Mouse (Mus musculus) large intestine, adult 2 months (tissue): ENCODE results near the gene Nol3. TPM values are rescaled to one million over a fixed set of nuclear protein-coding genes. Genes with fewer than 3 reads are reported as not detected.

Experiments
- DNase-seq: peaks from one replicate; pipeline ENCODE4 v3.0.0-alpha.2; 2012; ENCODE audit warnings: low read depth, low spot score
- WGBS: fragments of 180-500 bp; shearing (Covaris S2); methylation state at CpG from one replicate; pipeline ENCODE4 v1.1.7; 2018; 5-methylcytosine and 5-hydroxymethylcytosine counted together
- polyA plus RNA-seq: library from polyadenylated mRNA; depleted of rRNA; stranded (reverse); fragments of >200 nt; gene quantifications from 2 replicates; pipeline ENCODE4 v1.2.3, GENCODE M21; 2012

Gene Nol3
- polyA plus RNA-seq, 1 experiment, result 0.88 TPM

- WGBS, result 84% methylated on average over 12 of the region's 12 CpGs
Observed at GRCm38 (mm10) chr8:105261326-105261980, 14.5 kb upstream of the Nol3 start.

DNA sequence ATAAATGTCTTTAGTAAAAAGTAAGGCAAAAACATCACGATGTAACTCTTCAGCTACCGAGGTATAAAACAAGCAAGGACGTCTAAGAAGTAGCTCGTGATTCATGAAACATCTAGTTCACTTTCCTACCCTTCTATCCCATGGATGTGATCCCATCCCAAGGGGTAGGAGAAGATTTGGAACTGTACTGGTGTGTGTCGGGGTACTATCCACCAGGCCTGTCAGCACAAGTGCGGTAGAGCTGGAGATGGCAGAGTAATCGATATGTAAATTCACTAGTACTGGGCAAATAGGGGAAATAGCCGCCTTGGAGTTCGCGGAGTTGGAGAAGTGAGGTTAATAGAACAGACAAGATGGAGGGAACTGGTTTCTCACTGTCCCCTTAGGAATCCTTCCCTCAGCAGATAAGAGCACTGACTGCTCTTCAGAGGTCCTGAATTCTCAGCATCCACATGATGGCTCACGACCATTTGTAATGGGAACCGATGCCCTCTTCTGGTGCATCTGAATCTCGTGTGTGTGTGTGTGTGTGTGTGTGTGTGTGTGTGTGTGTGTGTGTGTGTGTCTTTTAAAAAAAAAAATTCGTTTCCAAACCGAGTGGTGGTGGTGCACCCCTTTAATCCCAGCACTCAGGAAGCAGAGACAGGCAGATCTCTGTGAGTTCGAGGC is 12.6 kb upstream of the Nol3 start:
- 27% methylated on average over 16 of the region's 16 CpGs for WGBS
- DNase-seq, result no peak

More at GRCm38 (mm10) chr8:105261326-105261980, 14.5 kb upstream of the Nol3 start:
- no peak for DNase-seq

DNA sequence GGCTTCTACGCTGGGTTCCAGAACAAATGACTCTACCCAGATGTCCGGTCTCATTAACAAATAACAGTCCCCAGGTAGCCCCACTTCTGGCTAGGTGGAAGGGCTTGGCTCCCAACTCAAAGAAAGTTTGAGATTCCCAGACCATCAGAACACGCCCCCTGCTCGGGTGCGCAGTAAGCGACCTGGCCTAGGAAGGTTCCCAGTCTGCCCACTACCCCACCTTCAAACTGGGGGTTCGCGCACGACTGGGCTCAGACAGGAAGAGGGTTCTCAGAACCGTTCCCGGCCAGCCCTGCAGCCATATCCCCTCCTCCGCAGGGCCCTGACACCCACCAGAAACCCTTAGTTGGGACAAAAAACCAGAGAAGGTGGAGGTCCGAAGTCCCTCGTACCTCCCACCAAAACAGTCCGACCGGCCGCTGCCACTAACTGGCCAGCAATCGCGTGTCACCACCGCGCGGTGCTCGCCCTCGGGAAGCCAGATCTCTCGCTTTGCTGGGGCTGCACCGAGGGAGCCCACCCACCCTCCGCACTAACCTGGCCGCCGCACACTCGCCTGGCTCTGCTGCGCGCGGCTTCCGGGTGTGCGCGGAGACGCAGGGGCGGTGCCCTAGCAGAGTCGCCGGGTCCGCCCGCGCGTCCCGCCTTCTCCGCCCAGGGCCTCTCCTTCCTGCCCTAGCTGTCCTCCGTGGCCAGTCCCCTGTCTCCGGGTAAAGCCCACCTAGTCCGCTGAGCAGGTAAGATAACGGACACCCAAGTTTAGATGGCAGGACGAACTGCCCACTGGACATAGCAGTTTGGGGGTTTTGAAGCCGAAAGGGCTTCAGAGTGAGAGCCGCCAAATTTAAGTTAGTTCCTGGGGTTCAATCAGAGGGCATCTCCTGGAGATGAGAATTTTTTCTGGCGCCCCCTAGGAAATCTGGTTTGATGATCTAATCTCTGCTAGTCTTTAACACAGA is 11.6 kb upstream of the Nol3 start, which contains the start of the genes Tradd and Fbxl8:
Gene Tradd, minus strand, starts transcription at position 586 of the 959 bp plus-strand sequence.
Gene Fbxl8, plus strand, starts transcription at position 625 of the 959 bp plus-strand sequence.
- WGBS, result under 1% methylated on average over 54 of the region's 54 CpGs
- no peak for DNase-seq

DNA sequence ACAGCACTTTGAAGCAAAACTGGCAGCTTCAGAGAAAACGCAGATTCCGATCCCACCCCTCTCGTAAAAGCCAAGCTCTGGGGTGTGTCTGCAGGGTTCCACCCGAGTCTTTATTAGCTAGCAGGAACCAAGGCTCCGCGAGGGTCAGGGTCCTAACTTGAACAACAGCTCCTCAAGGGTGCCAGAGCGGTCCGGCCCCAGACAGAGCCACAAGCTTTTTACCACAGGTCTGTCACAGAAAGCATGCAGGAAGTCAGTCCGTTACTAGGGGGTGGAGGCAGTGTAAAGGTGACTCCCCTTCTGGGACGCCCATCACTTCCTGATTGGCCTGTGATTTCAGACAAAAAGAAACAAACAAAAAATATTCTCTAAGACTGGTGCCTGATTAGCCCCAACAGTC is 10.8 kb upstream of the Nol3 start:
- 2% methylated on average over 10 of the region's 10 CpGs for WGBS
- DNase-seq, result no peak

DNA sequence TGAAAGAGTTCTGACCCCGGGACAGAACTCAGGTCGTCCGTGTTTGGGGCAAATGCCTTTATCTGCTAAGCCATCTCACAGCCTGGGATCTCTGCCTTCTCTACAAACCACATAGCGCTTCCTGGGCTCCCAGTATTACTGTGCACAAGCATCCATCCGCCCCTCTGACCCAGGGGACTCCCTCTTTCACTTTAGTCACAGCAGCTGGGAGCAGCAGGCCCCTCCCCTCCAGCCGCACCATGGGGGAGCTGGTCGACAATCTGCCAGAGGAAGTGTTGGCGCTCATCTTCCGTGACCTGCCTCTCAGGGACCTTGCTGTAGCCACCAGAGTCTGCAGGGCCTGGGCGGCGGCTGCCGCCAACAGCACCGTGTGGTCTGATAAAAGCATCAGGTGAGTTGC is 9.2 kb upstream of the Nol3 start:
- 81% methylated on average over 13 of the region's 13 CpGs for WGBS
- DNase-seq, result no peak

DNA sequence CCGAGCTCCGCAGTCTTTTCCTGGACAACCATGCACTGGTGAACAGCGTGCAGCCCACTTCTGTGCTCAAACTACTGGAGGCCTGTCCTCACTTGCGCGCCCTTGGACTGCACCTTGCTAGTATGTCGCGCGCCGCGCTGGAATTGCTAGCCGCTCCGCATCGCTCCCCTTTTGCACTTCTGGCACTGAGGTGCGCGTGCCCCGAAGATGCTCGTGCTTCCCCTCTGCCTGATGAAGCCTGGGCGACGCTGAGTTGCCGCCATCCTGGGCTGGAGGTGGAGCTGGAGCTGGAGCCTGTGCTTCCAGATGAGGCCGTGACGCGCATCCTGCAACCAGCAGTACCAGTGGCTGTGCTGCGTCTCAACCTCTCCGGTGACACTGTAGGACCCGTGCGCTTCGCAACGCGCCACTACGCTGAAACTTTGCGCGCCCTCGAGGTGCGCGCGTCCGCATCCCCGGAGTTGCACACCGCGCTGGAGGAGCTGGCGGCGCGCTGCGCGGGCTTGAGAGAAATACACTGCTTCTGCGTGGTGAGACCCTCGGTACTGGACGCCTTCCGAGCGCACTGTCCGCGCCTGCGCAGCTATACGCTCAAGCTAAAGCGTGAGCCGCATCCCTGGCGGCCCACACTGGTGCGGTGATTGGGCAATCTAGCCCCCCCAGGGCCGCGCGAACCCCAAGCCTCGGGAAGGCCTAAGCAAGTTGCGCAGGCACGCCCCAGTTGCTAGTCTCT is 7.4 kb upstream of the Nol3 start:
- WGBS, result 78% methylated on average over 65 of the region's 65 CpGs
- no peak for DNase-seq

GRCm38 (mm10) chr8:105269075-105269458 is 6.9 kb upstream of the Nol3 start:
- no peak for DNase-seq
- 45% methylated on average over 10 of the region's 10 CpGs for WGBS

DNA sequence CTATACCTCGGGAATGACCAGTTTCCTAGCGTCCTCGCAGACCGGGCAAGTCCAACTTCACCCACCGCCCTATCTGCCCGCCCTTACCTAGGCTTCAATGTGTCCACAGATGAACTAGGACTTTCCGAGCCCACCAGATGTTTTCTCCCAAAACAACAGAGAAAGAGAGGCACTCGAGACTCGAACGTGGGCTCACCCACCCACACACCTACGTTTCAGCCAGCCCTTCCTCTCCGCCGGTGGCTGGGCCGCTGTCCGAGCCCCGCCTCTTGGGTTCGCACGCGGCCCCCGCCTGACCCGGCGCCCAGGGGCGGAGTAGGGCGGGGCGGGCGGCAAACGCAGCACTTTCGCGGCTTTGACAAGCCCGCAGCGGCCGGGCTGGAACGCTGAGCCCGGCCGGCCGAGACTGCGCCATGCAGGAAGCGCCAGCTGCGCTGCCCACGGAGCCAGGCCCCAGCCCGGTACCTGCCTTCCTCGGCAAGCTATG is 6.4 kb upstream of the Nol3 start, which contains the start of gene Hsf4:
Gene Hsf4, plus strand, starts transcription at position 341 of the 487 bp plus-strand sequence.
- 4% methylated on average over 42 of the region's 42 CpGs for WGBS
- no peak for DNase-seq

GRCm38 (mm10) chr8:105270101-105270915 is 5.6 kb upstream of the Nol3 start:
- 26% methylated on average over 39 of the region's 39 CpGs for WGBS
- no peak for DNase-seq

GRCm38 (mm10) chr8:105270916-105271186 is 5.1 kb upstream of the Nol3 start:
- 34% methylated on average over 11 of the region's 11 CpGs for WGBS
- DNase-seq, result no peak

GRCm38 (mm10) chr8:105275387-105275786 is 553 bp upstream of the Nol3 start:
- WGBS, result 14% methylated on average over 11 of the region's 11 CpGs
- DNase-seq, result no peak

DNA sequence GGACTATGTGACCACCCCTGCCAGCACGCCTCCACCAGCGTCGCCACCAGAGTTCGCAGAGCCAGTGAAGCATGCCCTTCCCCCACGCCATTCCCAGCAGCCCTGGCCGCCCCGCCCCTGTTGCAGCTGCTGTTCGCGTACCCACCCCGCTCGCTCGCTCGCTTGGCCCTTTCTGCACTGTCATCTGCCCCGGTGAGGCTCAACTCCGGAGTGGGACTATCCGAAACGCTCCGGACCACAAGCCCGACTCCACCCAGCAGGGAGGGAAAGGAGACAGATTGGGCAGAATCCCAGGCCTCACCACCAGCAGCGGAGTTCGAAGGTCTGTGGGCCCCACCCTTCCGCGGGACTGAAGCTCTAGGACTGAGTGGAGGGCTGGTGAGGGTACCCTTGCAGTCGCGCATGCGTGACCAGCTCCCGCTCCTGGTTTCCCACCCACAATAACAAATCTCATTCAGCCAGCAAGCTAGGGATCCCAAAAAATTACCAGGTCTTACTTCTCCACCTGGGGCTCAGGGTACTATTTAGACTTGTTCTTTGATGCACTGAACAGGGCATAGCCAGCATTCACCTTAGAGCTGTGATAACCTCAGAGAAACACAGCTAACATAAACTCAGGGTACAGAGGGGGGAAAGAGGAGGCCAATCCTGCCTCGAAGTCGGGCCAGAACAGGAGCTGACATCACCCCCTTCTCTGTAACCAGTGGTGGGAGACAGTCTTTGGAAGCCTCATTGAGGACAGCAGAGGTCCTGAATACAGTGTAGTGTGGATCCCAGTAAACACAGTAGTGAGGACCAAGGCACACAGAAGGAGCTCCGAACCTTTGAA is 566 bp downstream of the Nol3 start:
- DNase-seq, result no peak
- 7% methylated on average over 30 of the region's 30 CpGs for WGBS

DNA sequence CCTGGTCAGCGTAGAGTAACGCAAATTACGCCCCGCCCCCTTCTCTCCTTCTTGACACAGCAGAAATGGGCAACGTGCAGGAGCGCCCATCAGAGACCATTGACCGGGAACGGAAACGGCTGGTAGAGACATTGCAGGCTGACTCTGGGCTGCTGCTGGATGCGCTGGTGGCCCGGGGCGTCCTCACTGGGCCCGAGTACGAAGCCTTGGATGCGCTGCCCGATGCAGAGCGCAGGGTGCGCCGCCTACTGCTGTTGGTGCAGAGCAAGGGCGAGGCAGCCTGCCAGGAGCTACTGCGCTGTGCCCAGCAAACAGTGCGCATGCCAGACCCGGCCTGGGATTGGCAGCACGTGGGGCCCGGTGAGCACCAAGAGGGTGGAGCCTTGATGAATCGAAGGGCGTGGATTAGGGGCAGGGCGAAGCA is 3.0 kb downstream of the Nol3 start:
- 3% methylated on average over 28 of the region's 28 CpGs for WGBS
- peak; percentile 75 for DNase-seq

DNA sequence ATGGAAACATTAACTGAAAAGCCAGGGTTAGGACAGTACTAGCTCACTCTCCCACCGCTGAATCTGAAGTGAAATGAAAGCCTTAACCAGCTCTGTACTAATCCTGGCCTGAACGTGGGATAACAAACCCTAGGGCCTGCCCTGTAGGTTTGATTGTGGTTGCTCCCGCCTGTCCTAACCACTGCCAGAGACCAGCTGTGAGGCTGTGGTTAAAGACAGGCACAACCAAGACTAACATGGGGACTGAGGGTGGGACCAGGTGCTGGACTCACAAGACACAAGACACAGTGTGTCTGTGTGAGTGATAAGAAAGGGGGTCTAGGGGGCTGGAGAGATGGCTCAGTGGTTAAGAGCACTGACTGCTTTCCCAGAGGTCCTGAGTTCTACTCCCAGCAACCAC is 4.6 kb downstream of the Nol3 start:
- 90% methylated on average over 3 of the region's 3 CpGs for WGBS
- DNase-seq, result no peak

DNA sequence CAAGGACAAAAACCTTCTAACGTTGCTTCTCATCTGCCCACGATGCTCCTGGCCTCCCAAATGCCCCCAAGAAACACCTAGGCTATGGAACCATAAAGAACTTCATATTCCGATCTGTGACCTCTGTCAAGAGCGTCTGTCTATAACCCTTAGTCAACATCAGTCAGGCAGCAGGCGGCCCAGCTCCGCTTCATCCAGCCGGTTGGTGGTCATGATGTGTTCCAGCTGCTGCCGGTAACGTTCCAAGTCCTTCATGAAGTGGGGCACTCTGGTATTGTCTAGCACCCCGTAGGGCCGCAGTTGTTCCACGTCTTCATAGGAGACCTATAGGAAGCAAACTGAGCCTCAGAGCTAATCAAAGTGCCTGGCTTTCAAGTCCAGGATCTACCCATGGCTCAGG is 5.9 kb downstream of the Nol3 start:
- no peak for DNase-seq
- WGBS, result 93% methylated on average over 12 of the region's 12 CpGs

GRCm38 (mm10) chr8:105282239-105282638 is 6.3 kb downstream of the Nol3 start:
- WGBS, result 90% methylated on average over 4 of the region's 4 CpGs
- no peak for DNase-seq

GRCm38 (mm10) chr8:105283074-105283473 is 7.1 kb downstream of the Nol3 start:
- WGBS, result 37% methylated on average over 23 of the region's 23 CpGs
- DNase-seq, result no peak

- DNase-seq, result no peak
Observed at GRCm38 (mm10) chr8:105285514-105285913, 9.6 kb downstream of the Nol3 start.

More at GRCm38 (mm10) chr8:105285514-105285913, 9.6 kb downstream of the Nol3 start:
- 76% methylated on average over 12 of the region's 12 CpGs for WGBS
